Mouse (Mus musculus) CH12.LX (cell line): ENCODE measurements around the gene Acap3. TPM values are rescaled to one million over a fixed set of nuclear protein-coding genes. Genes with fewer than 3 reads are reported as not detected.

Experiments used
- DNase-seq: peaks from one replicate; pipeline ENCODE4 v3.0.0-alpha.2; 2013; ENCODE audit errors: extremely low read depth
- H3K27ac ChIP-seq: 2 replicates; pipeline ENCODE4 v1.5.1; 2012; ENCODE audit warnings: low read depth, mild to moderate bottlenecking, control low read depth, moderate library complexity; ENCODE audit not compliant: insufficient read depth
- H3K27me3 ChIP-seq: replicated peaks from 2 replicates; pipeline ENCODE3; 2012; ENCODE audit warnings: inconsistent platforms
- H3K36me3 ChIP-seq, 2 experiments: replicated peaks in 1 of 2; 2 replicates each; pipeline versions ENCODE3 to v1.6.1; 2012; ENCODE audit warnings: inconsistent platforms in 1 of 2, low read length in 1 of 2, mild to moderate bottlenecking in 1 of 2, mixed read lengths in 1 of 2, moderate library complexity in 1 of 2; ENCODE audit not compliant: control insufficient read depth in 1 of 2, insufficient read depth in 1 of 2
- H3K4me1 ChIP-seq, 2 experiments: 2 replicates each; pipeline ENCODE4 v1.6.1; 2012; ENCODE audit warnings: inconsistent platforms in 1 of 2, moderate library complexity in 1 of 2; ENCODE audit not compliant: insufficient read depth in 2 of 2, control insufficient read depth in 1 of 2
- H3K4me2 ChIP-seq: 2 replicates; pipeline ENCODE4 v1.6.1; 2012; ENCODE audit warnings: low read depth, mild to moderate bottlenecking, control low read depth; ENCODE audit not compliant: poor library complexity, insufficient read depth, severe bottlenecking
- H3K4me3 ChIP-seq, 3 experiments: fragments of 150-350 bp in 1 of 3; sonication (generic) in 1 of 3; replicated peaks in 1 of 3; 2 replicates each; pipeline versions ENCODE3 to v1.5.1; 2011 to 2012; ENCODE audit warnings: low read depth in 2 of 3, low read length in 2 of 3, mild to moderate bottlenecking in 2 of 3, moderate library complexity in 2 of 3, control low read depth in 1 of 3, improper control_type of control experiment in 1 of 3, inconsistent platforms in 1 of 3, mixed read lengths in 1 of 3; ENCODE audit not compliant: poor library complexity in 1 of 3
- H3K79me2 ChIP-seq: replicated peaks from 2 replicates; pipeline ENCODE4 v1.6.1; 2012; ENCODE audit warnings: mild to moderate bottlenecking, moderate library complexity; ENCODE audit not compliant: control insufficient read depth, poor library complexity, insufficient read depth, severe bottlenecking; ENCODE audit errors: extremely low read depth
- H3K9ac ChIP-seq: 2 replicates; pipeline ENCODE4 v1.6.1; 2012; ENCODE audit warnings: low read depth, mild to moderate bottlenecking, control low read depth, moderate library complexity; ENCODE audit not compliant: insufficient read depth
- H3K9me3 ChIP-seq: replicated peaks from 2 replicates; pipeline ENCODE3; 2012; ENCODE audit warnings: low read length, inconsistent platforms, mixed read lengths
- BHLHE40 ChIP-seq: IDR thresholded peaks from 2 replicates; pipeline ENCODE4 v1.6.1; 2011; ENCODE audit warnings: mild to moderate bottlenecking, low read depth, low read length, improper control_type of control experiment
- CHD1 ChIP-seq: IDR thresholded peaks from 2 replicates; pipeline ENCODE4 v1.6.1; 2012; ENCODE audit warnings: low read depth, low read length, improper control_type of control experiment, inconsistent platforms
- CHD2 ChIP-seq: IDR thresholded peaks from 2 replicates; pipeline ENCODE4 v1.6.1; 2011; ENCODE audit warnings: low read length, improper control_type of control experiment
- CTCF ChIP-seq, 2 experiments: IDR thresholded peaks in 1 of 2; conservative IDR thresholded peaks in 1 of 2; 2 replicates each; pipeline ENCODE4 v1.5.1; 2011 to 2012; ENCODE audit warnings: low read depth in 2 of 2, low read length in 2 of 2, improper control_type of control experiment in 1 of 2, inconsistent platforms in 1 of 2, mild to moderate bottlenecking in 1 of 2, moderate library complexity in 1 of 2
- E2F4 ChIP-seq: IDR thresholded peaks from 2 replicates; pipeline ENCODE4 v1.6.1; 2011; ENCODE audit warnings: low read depth, low read length, improper control_type of control experiment; ENCODE audit not compliant: insufficient replicate concordance
- ELF1 ChIP-seq: IDR thresholded peaks from 2 replicates; pipeline ENCODE4 v1.6.1; 2014; ENCODE audit warnings: low read depth, mild to moderate bottlenecking, inconsistent platforms, low read length, improper control_type of control experiment
- EP300 ChIP-seq: IDR thresholded peaks from 2 replicates; pipeline ENCODE4 v1.6.1; 2011; ENCODE audit warnings: low read length, improper control_type of control experiment
- ETS1 ChIP-seq: conservative IDR thresholded peaks from 2 replicates; pipeline ENCODE4 v1.6.1; 2012; ENCODE audit warnings: low read depth, mild to moderate bottlenecking, inconsistent platforms, low read length, improper control_type of control experiment, moderate library complexity
- GABPA ChIP-seq: IDR thresholded peaks from 2 replicates; pipeline ENCODE4 v1.6.1; 2012; ENCODE audit warnings: low read depth, low read length, improper control_type of control experiment, inconsistent platforms; ENCODE audit not compliant: insufficient replicate concordance
- HCFC1 ChIP-seq: IDR thresholded peaks from 2 replicates; pipeline ENCODE4 v1.6.1; 2012; ENCODE audit warnings: low read depth, mild to moderate bottlenecking, inconsistent platforms, low read length, improper control_type of control experiment
- IRF4 ChIP-seq: IDR thresholded peaks from 2 replicates; pipeline ENCODE4 v1.6.1; 2014; ENCODE audit warnings: low read depth, mild to moderate bottlenecking, inconsistent platforms, low read length, improper control_type of control experiment
- JUND ChIP-seq: conservative IDR thresholded peaks from 2 replicates; pipeline ENCODE4 v1.6.1; 2011; ENCODE audit warnings: low read depth, low read length, improper control_type of control experiment
- KAT2A ChIP-seq: IDR thresholded peaks from 2 replicates; pipeline ENCODE4 v1.6.1; 2012; ENCODE audit warnings: low read length, improper control_type of control experiment, inconsistent platforms; ENCODE audit not compliant: insufficient replicate concordance
- MAX ChIP-seq: IDR thresholded peaks from 2 replicates; pipeline ENCODE4 v1.6.1; 2011; ENCODE audit warnings: low read length, improper control_type of control experiment
- MAZ ChIP-seq: IDR thresholded peaks from 2 replicates; pipeline ENCODE4 v1.6.1; 2012; ENCODE audit warnings: low read depth, mild to moderate bottlenecking, inconsistent platforms, low read length, improper control_type of control experiment, moderate library complexity
- MEF2A ChIP-seq: IDR thresholded peaks from 2 replicates; pipeline ENCODE4 v1.6.1; 2014; ENCODE audit warnings: low read depth, mild to moderate bottlenecking, inconsistent platforms, low read length, improper control_type of control experiment, borderline replicate concordance
- NELFE ChIP-seq: IDR thresholded peaks from 2 replicates; pipeline ENCODE4 v1.6.1; 2011; ENCODE audit warnings: low read depth, low read length, improper control_type of control experiment
- PAX5 ChIP-seq: IDR thresholded peaks from 2 replicates; pipeline ENCODE4 v1.6.1; 2012; ENCODE audit warnings: low read length, inconsistent platforms, mixed read lengths
- POLR2A ChIP-seq: IDR thresholded peaks from 2 replicates; pipeline ENCODE4 v1.6.1; 2011; ENCODE audit warnings: low read depth, mild to moderate bottlenecking, improper control_type of control experiment, low read length
- POLR2AphosphoS2 ChIP-seq: IDR thresholded peaks from 2 replicates; pipeline ENCODE4 v1.6.1; 2011; ENCODE audit warnings: low read depth, low read length, improper control_type of control experiment
- SIN3A ChIP-seq: IDR thresholded peaks from 2 replicates; pipeline ENCODE4 v1.6.1; 2012; ENCODE audit warnings: low read length, improper control_type of control experiment, inconsistent platforms
- SMC3 ChIP-seq: IDR thresholded peaks from 2 replicates; pipeline ENCODE4 v1.6.1; 2011; ENCODE audit warnings: low read depth, low read length, improper control_type of control experiment
- TBP ChIP-seq: conservative IDR thresholded peaks from 2 replicates; pipeline ENCODE4 v1.6.1; 2011; ENCODE audit warnings: low read depth, low read length, improper control_type of control experiment
- TCF12 ChIP-seq: IDR thresholded peaks from 2 replicates; pipeline ENCODE4 v1.6.1; 2014; ENCODE audit warnings: low read depth, mild to moderate bottlenecking, inconsistent platforms, low read length, improper control_type of control experiment
- UBTF ChIP-seq: IDR thresholded peaks from 2 replicates; pipeline ENCODE4 v1.6.1; 2012; ENCODE audit warnings: low read depth, mild to moderate bottlenecking, inconsistent platforms, low read length, improper control_type of control experiment, moderate library complexity
- USF2 ChIP-seq: conservative IDR thresholded peaks from 2 replicates; pipeline ENCODE4 v1.6.1; 2011; ENCODE audit warnings: low read depth, low read length, improper control_type of control experiment
- ZC3H11A ChIP-seq: IDR thresholded peaks from 2 replicates; pipeline ENCODE4 v1.6.1; 2012; ENCODE audit warnings: low read depth, mild to moderate bottlenecking, inconsistent platforms, low read length, improper control_type of control experiment
- ZMIZ1 ChIP-seq: IDR thresholded peaks from 2 replicates; pipeline ENCODE4 v1.6.1; 2012; ENCODE audit warnings: low read depth, mild to moderate bottlenecking, inconsistent platforms, low read length, improper control_type of control experiment
- dilution Hi-C: fragments of 300-500 bp; cut with MboI; formaldehyde crosslinking; loops from 2 replicates; pipeline ENCODE4 v1.14.3; 2020; ENCODE audit warnings: low sequenced_read_pairs; ENCODE audit not compliant: extremely low pct_unique_long_range_greater_than_20kb, extremely low pct_ligation_motif_present
- in situ Hi-C: fragments of 300-500 bp; cut with MboI; formaldehyde crosslinking; loops from 3 replicates; pipeline ENCODE4 v1.14.3; 2019; ENCODE audit warnings: low sequenced_read_pairs, low pct_ligation_motif_present, low pct_unique_long_range_greater_than_20kb, mixed read lengths
- polyA plus RNA-seq: library from polyadenylated mRNA; unstranded; fragments of >175 nt; gene quantifications from 2 replicates; pipeline ENCODE4 v1.2.1, GENCODE M21; 2012; ENCODE audit warnings: low read depth; ENCODE audit not compliant: insufficient read length
- total RNA-seq, 2 experiments: library from RNA; depleted of rRNA; stranded (reverse); fragments of 300-350 nt in 1 of 2; fragments of >200 nt in 1 of 2; gene quantifications; 2 replicates each; pipeline ENCODE4 v1.2.3; 2012 to 2014

Gene Acap3
- total and polyA plus RNA-seq, 3 experiments, result 4.2 to 10.7 (median 10.5) TPM

DNA sequence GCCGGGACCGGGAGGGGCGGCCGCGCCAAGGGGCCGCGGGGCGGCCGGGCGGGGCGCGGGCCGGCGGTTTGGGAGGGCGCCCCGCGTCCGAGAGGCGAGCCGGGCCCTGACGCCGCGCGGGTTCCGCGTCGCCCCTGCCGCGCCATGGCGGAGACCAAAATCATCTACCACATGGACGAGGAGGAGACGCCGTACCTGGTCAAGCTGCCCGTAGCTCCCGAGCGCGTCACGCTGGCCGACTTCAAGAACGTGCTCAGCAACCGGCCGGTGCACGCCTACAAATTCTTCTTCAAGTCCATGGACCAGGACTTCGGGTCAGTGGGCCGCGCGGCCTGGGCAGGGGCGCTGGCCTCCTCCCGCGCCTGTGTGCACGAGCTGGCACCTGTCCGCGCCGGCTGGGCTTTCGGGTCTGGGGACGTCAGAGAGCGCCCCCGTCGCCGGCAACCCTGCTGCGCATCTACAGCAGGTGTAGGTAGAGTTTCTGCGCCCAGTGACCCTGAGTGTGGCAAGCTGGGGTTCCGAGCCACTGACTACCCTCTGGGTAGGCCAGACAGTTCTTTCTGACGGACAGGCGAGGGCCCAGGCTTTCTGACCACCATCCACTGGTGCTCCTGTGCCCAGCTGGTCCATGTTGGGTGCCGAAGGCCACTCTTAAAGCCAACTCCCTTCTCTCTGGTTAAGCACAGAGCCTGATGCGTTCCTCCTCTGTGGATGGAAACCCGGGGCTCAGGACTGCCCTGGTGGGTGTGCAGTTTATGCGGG, 43.9 kb upstream of the Acap3 start (continued):
- TF ChIP-seq GABPA, result no peak

GRCm38 (mm10) chr4:155848434-155849095, 43.1 kb upstream of the Acap3 start:
- H3K36me3 ChIP-seq, result peaks cover 4 to 29% of the 10 kb centered on the region in 2 experiments
- no peak for DNase-seq
- H3K9me3 ChIP-seq, result no peaks in the 10 kb centered on the region
- in situ Hi-C loops (no loop called here), dilution Hi-C loops (no loop called here)
- peaks cover 19% of the 10 kb centered on the region for H3K79me2 ChIP-seq
- peaks cover 17 to 54% of the 10 kb centered on the region in 2 experiments for H3K4me1 ChIP-seq
- H3K4me3 ChIP-seq, result peak overlapping the region; percentile 85 to 96 (median 89)
- no peak overlapping the region for H3K27ac ChIP-seq
- H3K4me2 ChIP-seq, result peak overlapping the region; percentile 90
- H3K27me3 ChIP-seq, result no peaks in the 10 kb centered on the region
- no peak for TF ChIP-seq HCFC1
- TF ChIP-seq MAZ, result no peak
- no peak for TF ChIP-seq BHLHE40
- TF ChIP-seq ELF1, result peak; percentile 34; the same call in 1 of the 2 replicates
- no peak for TF ChIP-seq USF2
- TF ChIP-seq MEF2A, result no peak
- no peak for TF ChIP-seq JUND
- no peak for TF ChIP-seq E2F4
- no peak for TF ChIP-seq ZC3H11A
- no peak for TF ChIP-seq ETS1
- TF ChIP-seq EP300, result no peak
- TF ChIP-seq PAX5, result no peak
- no peak for TF ChIP-seq UBTF
- TF ChIP-seq NELFE, result no peak
- TF ChIP-seq CHD1, result no peak
- TF ChIP-seq SMC3, result no peak
- TF ChIP-seq KAT2A, result no peak
- no peak for TF ChIP-seq TBP
- no peak for TF ChIP-seq POLR2A
- no peak for TF ChIP-seq ZMIZ1
- no peak for TF ChIP-seq CTCF (conservative IDR thresholded peaks at IDR 0.05 in 1 of 2, IDR thresholded peaks at IDR 0.05 in 1 of 2; ENCODE audit: low read depth in 2 of 2, low read length in 2 of 2)
- no peak for TF ChIP-seq POLR2AphosphoS2
- TF ChIP-seq MAX, result no peak
- peak; percentile 51; the same call in 1 of the 2 replicates for TF ChIP-seq IRF4
- TF ChIP-seq TCF12, result peak; percentile 35; the same call in 1 of the 2 replicates
- peak; percentile 57 for TF ChIP-seq CHD2
- peak; percentile 60; the same call in 1 of the 2 replicates for TF ChIP-seq SIN3A
- TF ChIP-seq, all 38 proteins: peak for 5
- H3K9ac ChIP-seq, result peak overlapping the region; percentile 89
